In the genomic region with DNA sequence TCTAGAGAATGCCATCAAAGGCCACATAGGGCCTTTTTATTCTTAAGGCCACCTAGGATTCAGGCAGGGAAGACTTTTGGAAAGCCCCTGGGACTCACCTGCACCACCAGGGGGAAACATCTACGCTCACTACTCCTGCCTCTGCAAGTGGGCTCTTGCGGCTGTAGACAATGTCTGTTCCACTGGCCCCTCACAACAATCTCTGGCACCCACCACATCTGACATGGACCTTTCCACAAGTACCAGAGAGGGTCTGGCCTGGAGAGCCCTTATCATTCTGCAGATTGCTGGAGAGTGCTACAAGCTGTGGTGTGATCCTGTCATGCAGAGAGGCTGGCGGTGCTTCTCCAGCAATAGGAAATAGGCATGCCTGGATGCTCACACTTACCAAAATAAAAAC, we compare ENCODE assay signal across 19 mouse cellular contexts.
DNase-seq lines count a peak whose midpoint lies in the region; ATAC-seq lines count a peak whose summit lies in the region.
"Had no signal": no experiment of that assay in that cellular context is flagged by ENCODE, and none has a peak within 500 bp of the region (broad histone marks: within the 10 kb centered on the region; RNA-seq: fewer than 3 reads in every experiment).

No protein-coding gene starts in this region.

- H3K4me1 ChIP-seq in heart, embryonic 10.5 days, result 0 out of 2 replicates have a peak, but pooled peaks cover 12% of the 10 kb centered on the region
- peaks cover 4 to 19% of the 10 kb centered on the region in 2 experiments; a peak in 3 of 4 replicates for H3K4me1 ChIP-seq in heart, embryonic 14.5 days (ENCODE audit: control insufficient read depth in 2 of 2, insufficient read depth in 2 of 2, low read length in 2 of 2)
- H3K4me1 ChIP-seq in heart, embryonic 16.5 days (ENCODE audit: control insufficient read depth, insufficient read depth, low read length), result peaks cover 8% of the 10 kb centered on the region; the same call in 1 of the 2 replicates
- H3K4me1 ChIP-seq: embryonic facial prominence, embryonic 15.5 days; forebrain, embryonic 10.5 days; intestine, embryonic 15.5 days had no signal

- H3K4me3 ChIP-seq in heart, embryonic 10.5 days, result no peak overlapping the region
- H3K4me3 ChIP-seq in heart, embryonic 14.5 days (ENCODE audit: control insufficient read depth in 1 of 2, insufficient read depth in 1 of 2, low read depth in 1 of 2, low read length in 2 of 2), result no peak overlapping the region
- H3K4me3 ChIP-seq in heart, embryonic 16.5 days (ENCODE audit: low read length), result no peak overlapping the region
- H3K4me3 ChIP-seq: embryonic facial prominence, embryonic 15.5 days; erythroblast, embryonic 14.5 days; forebrain, embryonic 10.5 days; intestine, embryonic 15.5 days had no signal

- no peaks in the 10 kb centered on the region for H3K9me3 ChIP-seq in heart, embryonic 10.5 days
- H3K9me3 ChIP-seq in heart, embryonic 14.5 days (ENCODE audit: control insufficient read depth, low read length), result no peaks in the 10 kb centered on the region
- no peaks in the 10 kb centered on the region for H3K9me3 ChIP-seq in heart, embryonic 16.5 days (replicated peaks; ENCODE audit: control insufficient read depth, low read length)
- H3K9me3 ChIP-seq: embryonic facial prominence, embryonic 15.5 days; forebrain, embryonic 10.5 days; intestine, embryonic 15.5 days had no signal

- DNase-seq in heart, embryonic 10.5 days (ENCODE audit: low spot score), result peak; percentile 93
- no peak for DNase-seq in heart, adult 8-10 months (ENCODE audit: low spot score)
- no peak for DNase-seq in layer of hippocampus, adult 8-10 months (ENCODE audit: low spot score in 2 of 2)
- DNase-seq: adrenal gland, adult 2 months; adrenal gland, postnatal 25 days; cerebellum, adult 18-20 months; cerebellum, adult 9-11 months; cerebellum, postnatal 36 days; gastrocnemius, postnatal 36 days; kidney, adult 18-20 months had no signal

- H3K27me3 ChIP-seq in heart, embryonic 10.5 days (ENCODE audit: insufficient read depth, poor library complexity, severe bottlenecking), result peaks cover 8% of the 10 kb centered on the region
- H3K27me3 ChIP-seq in heart, embryonic 14.5 days (ENCODE audit: control insufficient read depth, insufficient read depth, low read length), result no peaks in the 10 kb centered on the region
- H3K27me3 ChIP-seq in heart, embryonic 16.5 days (ENCODE audit: control insufficient read depth, insufficient read depth, low read length), result no peaks in the 10 kb centered on the region
- H3K27me3 ChIP-seq: embryonic facial prominence, embryonic 15.5 days; intestine, embryonic 15.5 days had no signal

- ATAC-seq in heart, embryonic 14.5 days (ENCODE audit: insufficient number of reproducible peaks, insufficient read depth, low FRiP score, low read depth), result peak; percentile 93
- peak; percentile 98 for ATAC-seq in heart, embryonic 16.5 days (replicated peaks; ENCODE audit: extremely low read depth, insufficient read depth, low FRiP score)
- no peak for ATAC-seq in granulocyte monocyte progenitor cell, adult 5-6 weeks (replicated peaks; ENCODE audit: poor library complexity, severe bottlenecking)
- ATAC-seq: forebrain, embryonic 14.5 days; intestine, embryonic 15.5 days had no signal

- no peaks in the 10 kb centered on the region for H3K36me3 ChIP-seq in heart, embryonic 10.5 days
- H3K36me3 ChIP-seq in heart, embryonic 14.5 days (ENCODE audit: control insufficient read depth, insufficient read depth, low read length), result no peaks in the 10 kb centered on the region
- no peaks in the 10 kb centered on the region for H3K36me3 ChIP-seq in heart, embryonic 16.5 days (ENCODE audit: control insufficient read depth, insufficient read depth)
- H3K36me3 ChIP-seq: embryonic facial prominence, embryonic 15.5 days; forebrain, embryonic 10.5 days; intestine, embryonic 15.5 days had no signal

- H3K27ac ChIP-seq in heart, embryonic 10.5 days, result peak overlapping the region; percentile 53
- H3K27ac ChIP-seq in heart, embryonic 14.5 days (replicated peaks in 1 of 2; ENCODE audit: control insufficient read depth in 1 of 2, insufficient read depth in 1 of 2, low read depth in 2 of 2, low read length in 2 of 2), result peak overlapping the region; percentile 67 to 71
- H3K27ac ChIP-seq in heart, embryonic 16.5 days (ENCODE audit: low read length), result peak overlapping the region; percentile 60; the same call in 1 of the 2 replicates
- H3K27ac ChIP-seq: embryonic facial prominence, embryonic 15.5 days; forebrain, embryonic 10.5 days; hindbrain, embryonic 14.5 days; intestine, embryonic 15.5 days had no signal

- no peak overlapping the region for H3K4me2 ChIP-seq in heart, embryonic 14.5 days (ENCODE audit: low read length)
- H3K4me2 ChIP-seq in heart, embryonic 16.5 days (ENCODE audit: low read depth, low read length), result no peak overlapping the region
- H3K4me2 ChIP-seq: embryonic facial prominence, embryonic 15.5 days; hindbrain, embryonic 14.5 days; intestine, embryonic 15.5 days had no signal

- no peak overlapping the region; the same call in 1 of the 2 replicates for H3K9ac ChIP-seq in heart, embryonic 14.5 days (ENCODE audit: low read length)
- no peak overlapping the region for H3K9ac ChIP-seq in heart, embryonic 16.5 days (ENCODE audit: low read length)
- H3K9ac ChIP-seq: embryonic facial prominence, embryonic 15.5 days; hindbrain, embryonic 14.5 days; intestine, embryonic 15.5 days had no signal

- 25% methylated on average over 3 of the region's 3 CpGs for WGBS in heart, embryonic 10.5 days
- WGBS in heart, embryonic 14.5 days, result 14% methylated on average over 3 of the region's 3 CpGs
- 32% methylated on average over 3 of the region's 3 CpGs for WGBS in heart, embryonic 16.5 days
